Mouse (Mus musculus): ENCODE data around the gene Gm3047. TPM values are rescaled to one million over a fixed set of nuclear protein-coding genes. Genes with fewer than 3 reads are reported as not detected.
"Not testable (repeated sequence)": the region's sequence is repeated elsewhere in the genome, so short reads cannot be mapped to it uniquely, and the experiment has no call there.

Gm3047 gene
- total RNA-seq (2021), result not detected
- long read RNA-seq, result 0 reads

- DNase-seq (ENCODE audit: low spot score in 2 of 2), result not testable (repeated sequence)
Measured at GRCm38 (mm10) chr14:4555105-4555504, at the start of gene Gm3047. TSS of gene Gm3047 (plus strand) at chr14:4555405.

Other genes starting within 250 kb of the Gm3047 start
- gene Gm3149, start 238.1 kb upstream of the Gm3047 start, total RNA-seq (2021), result not detected
- gene 2610042L04Rik, start 220.6 kb upstream of the Gm3047 start, total RNA-seq (2021), result 1 to 10 TPM; 1.8 to 2.1 TPM
- not detected for gene Gm3159, start 157.9 kb upstream of the Gm3047 start, total RNA-seq (2021)
- 1 to 10 TPM; 1.1 to 3.6 TPM for gene Gm3164, start 140.0 kb upstream of the Gm3047 start, total RNA-seq (2021)
- gene Gm3173, start 124.4 kb upstream of the Gm3047 start, total RNA-seq (2021), result 1 to 10 TPM; 5.0 TPM
- under 1 TPM in 1 of 2 experiments, not detected in 1; 0.21 TPM for gene Gm3182, start 73.7 kb upstream of the Gm3047 start, total RNA-seq (2021)
- gene Gm8159, start 76.9 kb downstream of the Gm3047 start, total RNA-seq (2021), result under 1 TPM; 0.66 to 0.67 TPM
- gene Gm3239, start 108.8 kb downstream of the Gm3047 start, total RNA-seq (2021), result under 1 TPM in 1 of 2 experiments, not detected in 1; 0.59 TPM
- under 1 TPM in 1 of 2 experiments, not detected in 1; 0.27 TPM for gene Gm7876, start 153.8 kb downstream of the Gm3047 start, total RNA-seq (2021)
- gene Gm3252, start 171.4 kb downstream of the Gm3047 start, total RNA-seq (2021), result 1 to 10 TPM in 1 of 2 experiments, under 1 TPM in 1; 0.83 to 1.0 TPM
- not detected for gene Gm9602, start 220.9 kb downstream of the Gm3047 start, total RNA-seq (2021)

Data from layer of hippocampus, postnatal 10 days (tissue).